Mouse (Mus musculus): Measurements from ENCODE around the gene Defb43. TPM values are rescaled to one million over a fixed set of nuclear protein-coding genes. Genes with fewer than 3 reads are reported as not detected.

The Defb43 gene
- polyA plus RNA-seq, 2 experiments: not detected

GRCm38 (mm10) chr14:62998977-62999376, 12.6 kb upstream of the Defb43 start:
- H3K27me3 ChIP-seq (ENCODE audit: control insufficient read depth, insufficient read depth, low read length): no peaks in the 10 kb centered on the region
- TF ChIP-seq POLR2A (IDR thresholded peaks at IDR 0.05; ENCODE audit: borderline replicate concordance, extremely low read depth, insufficient read depth, insufficient read length): no peak
- H3K27ac ChIP-seq (replicated peaks; ENCODE audit: low read depth, low read length): no peak overlapping the region
- no peak overlapping the region for H3K9ac ChIP-seq (ENCODE audit: low read depth, low read length, severe bottlenecking)
- ATAC-seq (ENCODE audit: low FRiP score, low read depth) (no peak), DNase-seq (ENCODE audit: low spot score) (no peak)
- no peaks in the 10 kb centered on the region for H3K4me1 ChIP-seq (ENCODE audit: control insufficient read depth, insufficient read depth, low read length)
- no peaks in the 10 kb centered on the region for H3K9me3 ChIP-seq (ENCODE audit: control insufficient read depth, low read length)
- H3K4me2 ChIP-seq (replicated peaks; ENCODE audit: low read depth, low read length, severe bottlenecking): no peak overlapping the region
- no peaks in the 10 kb centered on the region for H3K36me3 ChIP-seq (ENCODE audit: control insufficient read depth, insufficient read depth, low read length)
- no peak overlapping the region for H3K4me3 ChIP-seq (replicated peaks; ENCODE audit: low read length)
- WGBS: 81% methylated on average over 4 of the region's 4 CpGs

GRCm38 (mm10) chr14:63002588-63002987, 9.0 kb upstream of the Defb43 start:
- H3K4me1 ChIP-seq (ENCODE audit: control insufficient read depth, insufficient read depth, low read length): no peaks in the 10 kb centered on the region
- no peak overlapping the region for H3K4me3 ChIP-seq (replicated peaks; ENCODE audit: low read length)
- DNase-seq (ENCODE audit: low spot score) (no peak), ATAC-seq (ENCODE audit: low FRiP score, low read depth) (no peak)
- H3K36me3 ChIP-seq (ENCODE audit: control insufficient read depth, insufficient read depth, low read length): no peaks in the 10 kb centered on the region
- WGBS: 50% methylated on average over 2 of the region's 2 CpGs
- no peak for TF ChIP-seq POLR2A (IDR thresholded peaks at IDR 0.05; ENCODE audit: borderline replicate concordance, extremely low read depth, insufficient read depth, insufficient read length)
- no peaks in the 10 kb centered on the region for H3K9me3 ChIP-seq (ENCODE audit: control insufficient read depth, low read length)
- H3K9ac ChIP-seq (ENCODE audit: low read depth, low read length, severe bottlenecking): no peak overlapping the region
- H3K4me2 ChIP-seq (replicated peaks; ENCODE audit: low read depth, low read length, severe bottlenecking): no peak overlapping the region
- H3K27ac ChIP-seq (replicated peaks; ENCODE audit: low read depth, low read length): no peak overlapping the region
- no peaks in the 10 kb centered on the region for H3K27me3 ChIP-seq (ENCODE audit: control insufficient read depth, insufficient read depth, low read length)

GRCm38 (mm10) chr14:63013082-63013481, 1.5 kb downstream of the Defb43 start:
- H3K9ac ChIP-seq (ENCODE audit: low read depth, low read length, severe bottlenecking): no peak overlapping the region
- no peak overlapping the region for H3K4me2 ChIP-seq (replicated peaks; ENCODE audit: low read depth, low read length, severe bottlenecking)
- 73% methylated on average over 4 of the region's 4 CpGs for WGBS
- ATAC-seq (ENCODE audit: low FRiP score, low read depth) (no peak), DNase-seq (ENCODE audit: low spot score) (no peak)
- TF ChIP-seq POLR2A (IDR thresholded peaks at IDR 0.05; ENCODE audit: borderline replicate concordance, extremely low read depth, insufficient read depth, insufficient read length): no peak
- no peaks in the 10 kb centered on the region for H3K36me3 ChIP-seq (ENCODE audit: control insufficient read depth, insufficient read depth, low read length)
- no peaks in the 10 kb centered on the region for H3K9me3 ChIP-seq (ENCODE audit: control insufficient read depth, low read length)
- no peak overlapping the region for H3K4me3 ChIP-seq (replicated peaks; ENCODE audit: low read length)
- no peak overlapping the region for H3K27ac ChIP-seq (replicated peaks; ENCODE audit: low read depth, low read length)
- no peaks in the 10 kb centered on the region for H3K27me3 ChIP-seq (ENCODE audit: control insufficient read depth, insufficient read depth, low read length)
- H3K4me1 ChIP-seq (ENCODE audit: control insufficient read depth, insufficient read depth, low read length): no peaks in the 10 kb centered on the region

GRCm38 (mm10) chr14:63014667-63015066, 3.1 kb downstream of the Defb43 start:
- TF ChIP-seq POLR2A (IDR thresholded peaks at IDR 0.05; ENCODE audit: borderline replicate concordance, extremely low read depth, insufficient read depth, insufficient read length): no peak

GRCm38 (mm10) chr14:63020524-63021156, 9.1 kb downstream of the Defb43 start:
- H3K4me2 ChIP-seq (replicated peaks; ENCODE audit: low read depth, low read length, severe bottlenecking): no peak overlapping the region
- ATAC-seq (ENCODE audit: low FRiP score, low read depth) (no peak), DNase-seq (ENCODE audit: low spot score) (no peak)
- H3K27ac ChIP-seq (replicated peaks; ENCODE audit: low read depth, low read length): no peak overlapping the region
- H3K27me3 ChIP-seq (ENCODE audit: control insufficient read depth, insufficient read depth, low read length): no peaks in the 10 kb centered on the region
- H3K9ac ChIP-seq (ENCODE audit: low read depth, low read length, severe bottlenecking): no peak overlapping the region
- WGBS: 60% methylated on average over 6 of the region's 6 CpGs
- no peaks in the 10 kb centered on the region for H3K36me3 ChIP-seq (ENCODE audit: control insufficient read depth, insufficient read depth, low read length)
- H3K4me1 ChIP-seq (ENCODE audit: control insufficient read depth, insufficient read depth, low read length): no peaks in the 10 kb centered on the region
- no peak for TF ChIP-seq POLR2A (IDR thresholded peaks at IDR 0.05; ENCODE audit: borderline replicate concordance, extremely low read depth, insufficient read depth, insufficient read length)
- H3K9me3 ChIP-seq (ENCODE audit: control insufficient read depth, low read length): no peaks in the 10 kb centered on the region
- H3K4me3 ChIP-seq (replicated peaks; ENCODE audit: low read length): no peak overlapping the region

More at GRCm38 (mm10) chr14:63014667-63015066, 3.1 kb downstream of the Defb43 start:
- H3K27me3 ChIP-seq (ENCODE audit: control insufficient read depth, insufficient read depth, low read length): no peaks in the 10 kb centered on the region
- H3K4me2 ChIP-seq (replicated peaks; ENCODE audit: low read depth, low read length, severe bottlenecking): no peak overlapping the region
- H3K9me3 ChIP-seq (ENCODE audit: control insufficient read depth, low read length): no peaks in the 10 kb centered on the region
- DNase-seq (ENCODE audit: low spot score): no peak
- H3K27ac ChIP-seq (replicated peaks; ENCODE audit: low read depth, low read length): no peak overlapping the region
- no peak overlapping the region for H3K9ac ChIP-seq (ENCODE audit: low read depth, low read length, severe bottlenecking)
- no peaks in the 10 kb centered on the region for H3K36me3 ChIP-seq (ENCODE audit: control insufficient read depth, insufficient read depth, low read length)
- ATAC-seq (ENCODE audit: low FRiP score, low read depth): no peak
- H3K4me1 ChIP-seq (ENCODE audit: control insufficient read depth, insufficient read depth, low read length): no peaks in the 10 kb centered on the region
- H3K4me3 ChIP-seq (replicated peaks; ENCODE audit: low read length): no peak overlapping the region
- 86% methylated on average over 4 of the region's 4 CpGs for WGBS
